Mouse (Mus musculus) kidney, postnatal 36 days (tissue): ENCODE results near the gene Mamdc2.

Experiments used
- DNase-seq, 2 experiments: peaks; one replicate each; pipeline ENCODE4 v3.0.0; 2021 to 2022; ENCODE audit warnings: mixed read lengths in 2 of 2

Gene Mamdc2

DNA sequence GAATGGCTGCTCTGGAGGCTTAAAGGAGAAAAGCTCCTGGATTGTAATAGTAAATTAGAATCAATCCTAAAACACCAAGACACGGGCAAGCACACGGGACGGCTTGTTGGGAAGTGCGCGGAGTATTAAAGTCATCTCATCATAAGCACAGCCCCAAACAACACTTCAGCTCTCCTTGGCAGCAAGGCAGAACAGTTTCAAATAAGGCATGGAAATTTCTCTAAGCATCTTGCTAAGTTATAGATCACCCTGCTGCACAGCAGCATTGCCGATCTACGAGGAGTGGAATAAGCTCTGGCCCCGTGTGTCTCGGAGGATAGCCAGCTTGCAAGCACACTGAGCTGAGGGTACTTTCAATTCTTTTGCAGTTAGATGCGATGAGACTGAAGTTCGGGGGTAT, 13.8 kb downstream of the Mamdc2 start:
- no peak for DNase-seq

DNA sequence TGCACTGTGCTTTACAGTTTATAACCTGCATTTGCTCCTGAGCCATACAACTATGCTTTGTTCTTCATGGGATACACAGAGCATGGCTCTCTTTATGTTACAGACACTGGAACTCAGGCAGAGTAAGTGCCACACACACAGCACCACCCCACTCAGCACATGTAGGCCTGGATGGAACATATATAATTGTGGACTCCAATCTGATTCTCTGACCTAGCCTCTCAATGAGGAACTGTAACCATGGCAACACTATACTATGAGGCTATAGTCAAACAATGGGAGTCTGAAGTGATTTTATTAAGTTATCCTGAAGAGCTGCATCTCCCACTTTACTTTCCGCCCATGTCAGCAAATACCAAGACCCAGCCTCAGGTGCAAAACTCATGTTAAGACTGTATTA, 30.6 kb downstream of the Mamdc2 start:
- DNase-seq = no peak

DNA sequence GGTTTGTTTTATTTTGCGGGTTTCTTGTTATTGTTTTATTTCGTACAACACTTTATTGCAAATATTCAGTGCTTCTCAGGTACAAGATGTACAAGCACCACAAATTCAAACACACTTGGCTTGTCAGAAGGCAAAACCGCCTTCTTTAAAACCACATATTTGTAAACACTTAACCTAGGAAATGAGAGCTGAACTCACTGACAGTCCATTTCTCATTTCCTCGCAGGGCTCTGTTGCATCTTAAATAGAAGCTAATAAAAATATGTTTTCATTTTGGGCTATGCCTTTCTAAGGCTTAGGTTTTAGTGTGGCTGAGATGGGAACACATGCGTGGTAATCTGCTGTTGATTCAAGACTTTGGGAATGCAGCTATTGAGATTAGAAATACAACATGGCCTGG, 37.4 kb downstream of the Mamdc2 start:
- no peak for DNase-seq

DNA sequence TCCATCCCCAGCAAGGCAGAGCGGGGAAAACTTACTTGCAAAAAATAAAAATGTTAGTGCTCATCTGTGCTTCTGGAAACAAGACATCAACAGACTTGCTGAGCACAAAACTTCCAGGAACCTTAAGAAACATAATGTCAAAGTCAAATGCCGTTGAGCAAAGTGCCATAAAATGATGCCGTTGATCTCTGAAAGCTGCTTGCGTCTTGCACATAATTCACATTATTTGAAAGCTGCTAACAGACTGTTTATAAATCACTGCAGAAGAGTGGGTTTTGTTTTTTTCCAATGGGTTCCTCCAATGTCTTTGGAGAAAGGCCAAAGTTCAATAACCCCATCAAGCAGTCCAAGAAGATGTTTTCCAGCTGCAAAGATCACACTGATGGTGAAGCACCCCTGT, 37.9 kb downstream of the Mamdc2 start:
- no peak for DNase-seq

DNA sequence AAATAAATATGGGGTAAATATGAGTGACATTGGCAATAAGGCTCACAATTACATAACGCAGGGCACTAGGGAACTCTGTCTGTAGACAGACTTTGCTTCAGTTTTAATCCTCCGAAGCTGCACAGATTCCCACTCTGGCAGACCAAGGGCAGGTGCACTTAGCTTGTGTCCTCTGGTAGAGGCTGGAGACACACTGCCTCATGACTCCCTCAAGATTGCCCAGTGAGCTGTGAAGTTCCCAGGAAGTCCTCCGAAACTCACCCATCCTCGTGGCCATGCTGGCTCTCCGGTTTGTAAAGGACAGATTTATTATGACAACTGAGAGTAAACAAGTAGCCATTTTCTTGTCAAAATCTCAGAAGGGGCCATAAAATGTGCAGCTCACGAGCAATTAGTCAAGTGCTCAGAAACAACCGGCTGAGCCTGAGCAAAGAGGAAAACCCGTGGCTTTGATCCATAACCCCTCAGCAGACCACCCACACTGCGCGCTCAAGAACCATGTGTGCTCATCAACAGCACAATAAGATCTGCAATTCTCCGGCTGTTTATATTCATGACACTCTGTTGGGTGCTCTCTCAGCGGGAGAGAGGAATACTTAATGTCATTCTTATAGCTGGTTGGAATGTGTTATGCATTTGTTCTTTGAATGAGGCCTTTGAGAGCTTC, 46.6 kb downstream of the Mamdc2 start:
- peak in 1 of 2 experiments; percentile 4 for DNase-seq

DNA sequence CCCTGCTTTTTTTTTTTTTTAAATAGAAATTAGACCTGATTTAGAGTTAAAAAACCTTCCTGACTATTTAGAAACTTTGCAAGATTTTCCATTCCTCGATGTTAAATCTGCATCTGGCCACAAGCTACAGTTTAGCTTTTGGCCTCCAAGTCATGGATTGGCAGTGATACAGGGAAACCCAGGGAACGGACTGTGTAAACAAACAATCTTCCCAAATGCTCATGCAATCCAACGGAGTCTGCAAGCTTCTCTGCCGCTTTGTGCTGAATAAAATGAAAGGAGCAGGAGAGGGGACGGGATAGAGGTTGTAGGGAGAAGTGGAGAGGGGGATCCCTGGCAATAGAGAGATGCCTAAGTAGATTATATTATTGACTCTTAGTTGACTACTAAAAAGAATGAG, 47.8 kb downstream of the Mamdc2 start:
- DNase-seq = peak; percentile 14 to 36

DNA sequence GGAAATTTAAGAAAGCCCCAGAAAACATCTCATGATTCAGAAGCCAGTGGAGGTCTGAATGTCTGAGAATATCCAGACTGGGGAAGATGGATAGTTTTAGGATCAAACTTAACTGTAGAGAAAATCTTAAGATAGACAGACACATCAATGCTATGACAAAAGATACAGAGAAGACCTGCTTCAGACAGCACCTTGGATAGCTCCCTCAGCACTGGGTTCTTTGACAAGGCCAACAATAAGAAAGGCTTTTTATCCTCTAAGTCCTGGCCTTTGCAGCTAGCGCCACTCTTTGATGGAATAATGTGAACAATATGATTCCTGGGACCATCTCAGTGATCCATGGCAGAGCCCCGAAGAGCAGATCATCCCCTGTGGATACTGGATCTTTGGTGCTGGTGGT, 52.3 kb downstream of the Mamdc2 start:
- DNase-seq = no peak

DNA sequence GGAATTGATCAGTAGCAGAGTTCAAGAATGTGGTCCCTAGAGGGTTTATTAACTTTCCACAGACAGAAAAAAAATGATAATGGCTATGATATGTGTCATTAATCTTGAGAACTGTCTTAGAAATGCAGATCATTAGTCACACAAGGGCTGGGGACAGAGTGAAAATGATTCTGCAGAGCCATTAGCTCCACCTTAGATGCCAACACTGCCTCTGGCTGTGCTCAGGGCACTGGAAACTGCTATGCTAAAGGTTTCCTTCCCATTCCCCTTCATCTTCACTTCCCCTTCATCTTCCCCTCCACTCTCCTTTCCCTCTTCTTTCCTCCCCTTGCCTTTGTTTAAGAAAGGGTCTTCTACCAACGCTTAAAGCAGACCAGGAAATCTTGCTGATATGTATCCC, 53.6 kb downstream of the Mamdc2 start:
- no peak for DNase-seq

DNA sequence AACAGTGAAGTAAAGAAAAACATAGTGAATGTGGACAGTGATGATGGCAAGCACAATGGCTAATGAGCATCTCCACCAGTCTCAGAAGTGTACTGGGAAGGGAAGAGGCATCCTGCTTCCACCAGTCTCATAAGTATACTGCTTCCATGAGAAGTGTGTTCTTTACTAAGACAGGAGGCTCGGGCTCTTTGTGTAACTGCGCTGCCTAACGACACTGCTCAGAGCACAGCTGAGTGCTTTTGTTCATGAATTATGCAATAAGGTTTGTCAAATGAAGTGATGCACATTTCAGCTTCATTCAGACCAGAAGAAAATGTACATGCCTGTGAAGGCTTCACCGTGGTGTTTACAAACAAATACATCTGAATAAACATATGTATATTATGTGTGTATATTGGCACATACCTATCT, 59.4 kb downstream of the Mamdc2 start:
- no peak for DNase-seq

DNA sequence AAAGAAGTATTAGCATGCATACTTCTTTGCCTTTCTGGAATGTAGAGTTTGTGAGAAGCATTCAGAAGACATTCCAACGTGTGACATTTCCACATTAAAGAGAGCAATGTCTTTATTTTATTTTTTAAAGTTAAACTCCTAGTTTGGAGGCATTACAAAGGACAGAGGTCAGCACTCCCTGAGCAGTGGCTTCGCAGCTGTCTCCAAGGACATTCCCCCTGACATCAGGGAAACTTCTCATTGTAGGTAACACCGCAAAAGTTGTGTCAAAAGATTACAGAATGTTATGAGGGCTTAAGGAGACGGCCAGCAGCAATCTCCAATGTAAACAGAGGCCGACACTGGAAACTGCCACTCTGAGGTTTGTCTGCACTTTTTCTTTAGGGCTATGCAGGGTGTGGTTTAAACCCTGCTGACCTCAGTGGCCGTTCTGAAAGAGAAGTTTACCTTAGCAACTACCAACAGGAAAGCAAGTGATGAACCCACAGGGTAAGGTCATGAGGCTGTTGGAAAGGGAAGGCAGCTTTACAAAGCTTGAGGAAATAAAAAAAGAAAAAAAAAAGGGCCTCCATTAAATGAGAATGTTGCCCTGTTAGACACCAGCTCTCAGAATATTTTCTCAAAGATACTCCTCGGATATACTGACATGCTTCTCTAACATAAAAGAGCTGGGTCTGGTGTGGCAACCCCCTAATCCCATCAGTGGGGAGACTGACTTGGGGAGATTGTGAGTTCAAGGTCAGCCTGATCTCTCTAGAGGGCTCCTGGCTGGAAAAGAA, 60.0 kb downstream of the Mamdc2 start:
- no peak for DNase-seq

DNA sequence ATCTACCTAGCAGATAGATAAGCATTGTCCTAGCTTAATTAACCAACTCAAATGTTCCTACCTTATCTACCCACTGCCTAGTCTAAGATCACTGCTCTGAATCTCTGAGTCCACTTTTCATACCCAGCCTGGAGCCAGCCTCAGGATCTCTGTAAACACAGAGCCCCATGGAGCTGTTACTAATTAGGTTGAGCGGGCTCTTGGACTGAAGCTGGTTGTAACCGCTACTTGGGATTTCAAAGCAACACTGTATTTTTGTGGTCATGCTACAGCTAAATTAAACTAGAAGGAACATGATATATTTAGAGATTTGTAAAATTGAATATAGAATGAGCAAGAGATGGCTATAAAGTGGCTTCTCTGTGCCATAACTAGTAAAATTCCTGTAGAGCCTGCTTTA, 65.8 kb downstream of the Mamdc2 start:
- DNase-seq = no peak

DNA sequence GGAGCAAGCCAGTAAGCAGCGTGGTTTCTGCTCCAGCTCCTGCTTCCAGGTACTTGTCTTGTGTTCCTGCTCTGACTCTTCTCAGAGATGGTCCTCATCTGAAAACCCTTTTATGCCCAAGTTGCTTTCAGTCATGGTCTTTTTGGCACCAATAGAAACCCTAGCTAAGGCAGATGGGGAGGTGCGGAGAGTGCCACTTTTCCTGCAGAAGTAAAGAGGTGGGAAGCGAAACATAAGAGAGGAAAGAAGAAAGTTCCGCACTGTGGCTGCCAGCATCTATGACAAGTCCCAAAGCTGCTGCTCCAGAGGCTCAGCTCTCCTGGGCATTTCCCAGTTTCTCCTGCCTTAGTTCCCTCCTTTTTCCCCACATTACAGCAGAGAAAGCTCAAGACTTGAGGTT, 67.3 kb downstream of the Mamdc2 start:
- DNase-seq = no peak

DNA sequence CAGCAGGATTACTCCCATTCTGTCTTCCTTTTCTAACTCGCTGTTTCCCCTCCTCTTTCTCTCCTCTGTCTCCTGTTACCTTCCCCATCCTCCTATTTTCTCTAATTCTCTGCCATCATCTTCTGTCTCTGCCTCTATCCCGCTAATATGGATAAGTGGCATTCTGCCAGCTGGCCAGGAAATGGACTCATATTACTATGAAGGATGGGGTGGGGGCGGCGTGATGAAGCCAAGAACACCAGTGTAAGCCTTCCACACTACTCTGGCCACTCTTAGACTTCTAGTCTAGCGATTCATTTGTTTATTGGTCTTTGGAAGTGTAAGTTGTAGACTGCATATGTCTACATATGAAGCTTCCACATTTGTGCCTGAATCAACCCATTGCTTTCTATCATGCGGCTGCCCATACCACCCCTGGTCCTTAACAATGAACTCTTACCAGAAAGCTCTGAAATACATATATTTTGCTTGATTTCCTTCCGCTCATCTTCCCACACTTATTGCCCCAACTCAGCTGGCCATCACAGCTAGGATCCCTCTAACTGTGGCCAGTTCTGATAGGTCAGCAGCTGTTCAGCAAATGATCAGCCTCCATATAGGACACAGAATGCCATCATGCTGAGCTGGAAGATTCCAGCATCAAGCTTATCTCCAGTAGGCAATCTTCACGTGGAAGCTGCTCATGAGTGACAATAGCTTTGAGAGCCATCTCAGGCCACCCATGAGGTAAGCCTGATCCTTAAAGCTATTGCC, 68.3 kb downstream of the Mamdc2 start:
- peak in 1 of 2 experiments; percentile 5 for DNase-seq

DNA sequence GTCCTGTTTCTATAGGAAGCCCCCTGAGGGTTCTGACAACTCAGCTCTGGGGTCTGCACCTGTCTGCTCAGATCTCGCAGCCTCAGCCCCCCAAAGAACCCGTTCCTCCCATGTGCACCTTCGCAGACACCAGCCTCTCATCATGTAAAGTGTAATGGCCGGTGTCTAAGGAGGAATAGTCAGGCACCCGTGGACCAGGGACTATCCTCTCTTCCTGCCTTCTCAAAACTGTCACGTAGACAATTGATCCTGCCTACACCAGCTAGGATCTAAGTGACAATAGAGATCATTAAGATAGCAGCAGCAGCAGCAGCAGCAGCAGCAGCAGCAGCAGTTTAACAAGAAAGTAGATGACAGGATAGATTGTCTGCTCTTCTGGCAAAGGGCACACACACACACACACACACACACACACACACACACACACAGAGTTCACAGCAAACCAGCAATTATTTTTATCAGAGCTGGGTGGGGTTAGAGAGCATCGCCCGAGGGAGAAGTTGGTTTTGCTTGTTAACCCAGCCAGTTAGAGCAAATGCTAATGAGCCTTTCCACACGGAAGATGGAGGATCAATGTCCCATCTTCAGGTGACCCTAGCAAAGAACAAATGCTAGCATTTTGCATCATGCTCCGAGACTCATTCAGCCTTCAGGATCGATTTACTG, 71.6 kb downstream of the Mamdc2 start:
- DNase-seq = no peak

DNA sequence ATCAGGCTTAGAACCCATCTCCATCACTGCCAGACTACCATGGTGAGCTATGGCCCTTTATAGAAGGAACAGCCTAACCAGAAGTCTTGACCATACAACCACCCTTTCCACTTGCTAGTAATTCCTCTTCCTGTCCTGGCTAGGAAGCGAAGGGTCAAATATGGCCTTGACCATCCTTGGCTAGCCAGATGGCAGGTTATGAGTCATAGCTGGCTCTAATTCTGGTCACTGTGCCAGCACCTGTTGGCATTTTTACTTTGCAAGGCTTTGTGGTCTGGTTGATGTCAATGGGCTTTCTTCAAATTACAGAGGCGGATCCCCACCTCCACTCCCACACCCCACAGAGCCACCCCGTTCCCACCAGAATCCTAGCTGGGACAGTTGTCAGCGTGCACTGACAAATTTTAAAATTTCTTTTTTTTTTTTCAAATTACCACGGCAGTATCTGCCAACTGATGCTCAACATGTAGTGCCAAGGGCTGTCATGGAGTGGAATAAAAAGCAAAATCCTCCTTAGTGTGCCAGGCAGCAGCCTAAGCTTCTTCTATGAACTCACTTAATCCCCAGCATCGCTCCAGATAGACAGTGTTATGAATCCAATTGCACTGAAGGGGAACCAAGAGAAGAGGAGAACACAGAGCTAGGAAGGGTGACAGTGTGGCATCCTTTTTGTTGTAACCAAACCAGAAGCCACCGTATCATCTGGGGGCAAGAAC, 73.1 kb downstream of the Mamdc2 start:
- DNase-seq = no peak

DNA sequence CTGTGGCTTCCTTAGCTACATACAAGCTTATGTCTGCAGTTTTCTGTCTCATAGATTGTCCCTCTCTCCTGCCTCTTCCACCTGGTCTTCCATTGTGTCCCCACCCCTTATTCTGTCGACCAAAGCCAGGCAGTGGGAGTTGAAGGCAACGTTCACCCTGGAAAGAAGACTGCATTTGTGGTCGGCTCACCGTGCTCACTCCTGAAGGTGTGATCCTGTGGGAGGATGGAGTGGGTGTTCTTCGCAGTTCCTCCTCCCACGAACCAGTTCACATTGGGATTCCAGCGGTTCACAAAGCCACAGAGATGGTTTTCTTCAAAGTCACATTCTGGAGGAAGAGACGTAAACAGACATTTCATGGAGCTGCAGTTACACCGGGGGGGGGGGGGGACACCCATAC, 74.5 kb downstream of the Mamdc2 start:
- no peak for DNase-seq

DNA sequence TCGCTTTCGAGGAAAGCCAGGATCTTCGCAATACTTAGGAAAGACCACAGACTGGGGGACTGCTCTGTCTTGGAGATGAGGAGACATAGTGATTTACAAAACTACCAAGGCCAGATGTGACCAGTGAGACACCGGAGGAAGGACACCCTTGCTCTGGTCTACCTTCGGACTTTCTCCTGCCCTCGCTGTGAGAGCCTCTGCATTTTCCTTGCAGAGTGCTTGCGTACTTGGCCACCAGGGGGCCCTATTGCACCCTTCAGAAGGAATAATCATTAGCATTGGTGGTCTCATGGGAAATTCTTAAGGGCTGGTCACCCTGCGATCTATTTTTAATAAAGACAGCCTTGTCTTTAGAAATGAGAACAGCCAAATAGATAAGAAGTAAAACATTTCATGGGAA, 75.0 kb downstream of the Mamdc2 start:
- DNase-seq = peak; percentile 30 to 81

DNA sequence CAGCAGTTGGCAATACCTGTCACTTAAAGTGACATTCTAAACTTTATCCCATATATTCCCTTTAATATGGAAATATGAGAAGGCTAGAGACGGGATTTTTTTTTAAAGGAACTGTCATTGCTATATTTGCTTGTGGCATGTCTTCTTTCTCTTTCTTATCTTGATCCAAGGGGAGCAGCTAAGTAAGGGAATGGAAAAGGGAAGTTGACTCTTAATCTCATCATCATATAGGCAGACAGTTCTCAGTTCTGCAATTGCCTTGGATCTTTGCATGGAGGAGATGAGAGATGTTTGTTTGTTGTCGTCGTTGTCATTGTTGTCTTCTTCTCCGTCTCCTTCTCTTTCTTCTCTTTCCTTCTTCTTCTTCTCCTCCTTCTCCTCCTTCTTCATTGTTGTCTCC, 79.0 kb downstream of the Mamdc2 start:
- DNase-seq = no peak

DNA sequence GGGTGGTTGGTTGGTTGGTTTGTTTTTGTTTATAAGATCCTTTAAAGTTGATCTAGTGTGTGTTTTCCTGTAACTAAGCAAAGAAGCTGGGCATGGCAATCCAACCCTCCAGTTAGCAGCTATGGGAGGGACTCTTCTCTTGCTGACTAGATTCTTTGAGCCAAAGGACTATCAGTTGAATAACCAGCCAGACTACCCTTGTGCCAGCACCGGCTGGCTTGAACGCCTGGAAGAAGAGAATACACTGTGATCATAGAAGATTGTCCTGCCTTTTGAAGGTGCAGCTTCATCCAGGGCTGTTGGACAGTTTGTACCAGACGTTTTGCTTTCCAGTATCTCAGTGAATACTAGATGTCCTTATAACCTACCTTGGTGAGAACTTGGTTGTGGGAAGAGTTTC, 86.2 kb downstream of the Mamdc2 start:
- no peak for DNase-seq

DNA sequence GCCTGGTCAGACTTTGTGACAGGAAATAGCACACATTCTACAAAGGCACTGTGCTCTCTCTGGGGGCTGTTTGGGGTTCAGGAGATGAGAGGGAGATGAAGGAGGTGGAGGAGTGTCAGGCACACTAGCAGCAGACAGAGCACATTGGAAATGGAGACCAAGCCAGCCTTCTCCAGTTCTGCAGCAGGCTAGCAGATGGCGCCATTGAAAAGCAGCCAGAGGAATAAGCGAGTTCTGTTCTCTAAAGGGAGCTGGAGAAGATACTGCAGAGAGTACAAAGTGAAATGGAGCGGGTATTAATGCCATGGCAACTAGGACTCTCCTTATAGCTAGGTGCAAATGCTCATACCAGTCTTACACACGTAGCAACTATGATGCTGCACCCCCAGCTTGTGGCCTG, 87.1 kb downstream of the Mamdc2 start:
- no peak for DNase-seq

DNA sequence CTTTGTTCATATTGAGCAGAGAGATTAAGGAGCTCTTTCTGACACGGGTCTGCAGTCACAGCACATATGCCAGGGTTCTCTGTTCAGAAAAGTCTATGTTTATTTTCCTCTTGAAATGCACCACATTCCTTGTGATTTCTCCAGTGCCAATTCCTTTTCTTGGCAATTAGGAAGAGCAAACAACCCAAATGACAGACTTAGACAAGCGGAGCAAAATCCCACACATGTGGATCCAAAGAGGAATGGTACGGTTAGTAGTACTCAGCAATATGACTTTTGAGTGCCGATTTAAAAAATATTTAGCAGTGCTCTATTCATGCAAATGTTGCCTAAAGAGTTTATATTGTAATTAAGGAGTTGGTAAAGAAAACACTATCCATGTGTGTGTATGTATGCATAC, 87.7 kb downstream of the Mamdc2 start:
- DNase-seq = no peak

DNA sequence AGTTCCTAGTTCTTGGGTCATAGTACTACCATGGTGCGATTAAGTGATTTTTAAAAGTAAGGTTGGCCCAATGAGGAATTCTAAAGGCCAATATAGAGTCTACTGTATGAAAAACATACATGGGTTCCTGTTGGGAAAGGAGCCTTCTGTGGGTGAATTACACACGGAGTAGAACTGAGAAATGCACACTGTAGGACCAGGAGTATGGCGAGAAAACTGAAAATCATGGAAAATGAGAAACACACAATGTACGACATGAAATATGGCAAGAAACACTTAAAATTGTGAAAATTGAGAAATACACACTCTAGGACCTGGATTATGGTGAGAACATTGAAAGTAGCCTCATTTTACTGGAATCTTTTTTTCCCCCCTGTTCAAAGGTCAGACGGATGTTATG, 91.0 kb downstream of the Mamdc2 start:
- DNase-seq = no peak

DNA sequence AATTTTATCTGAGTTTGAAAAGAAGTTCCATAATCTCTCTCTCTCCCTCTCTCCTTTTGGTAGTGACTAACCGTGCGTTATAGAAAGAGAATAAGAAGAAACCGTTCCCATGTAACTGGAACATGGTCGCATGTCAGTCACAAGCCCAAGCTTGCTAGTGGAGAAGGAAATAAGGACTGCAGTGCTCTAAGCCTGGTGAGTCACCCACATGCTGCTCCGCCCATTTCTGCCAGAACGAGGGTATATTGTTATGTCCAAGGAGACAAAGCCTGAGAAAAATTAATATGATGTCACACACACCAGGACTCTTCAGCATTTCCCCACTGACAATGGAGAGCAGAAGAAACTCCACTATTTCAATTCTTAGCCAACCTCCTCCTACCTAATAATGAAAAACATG, 93.5 kb downstream of the Mamdc2 start:
- DNase-seq = no peak
